Mouse (Mus musculus) cerebellum, adult 2 months (tissue): ENCODE measurements around the gene Max.

Source experiments
- CTCF ChIP-seq: fragments of 200-500 bp; IDR thresholded peaks from 2 replicates; pipeline ENCODE4 v1.5.1; 2011; ENCODE audit warnings: low read depth, mild to moderate bottlenecking, control low read depth, low read length, moderate library complexity, borderline replicate concordance; ENCODE audit not compliant: insufficient read depth
- POLR2A ChIP-seq: fragments of 200-500 bp; IDR thresholded peaks from 2 replicates; pipeline ENCODE4 v1.6.1; 2011; ENCODE audit warnings: low read length, control low read depth, borderline replicate concordance; ENCODE audit not compliant: insufficient read depth

GRCm38 (mm10) chr12:76916163-76916562, 45.8 kb downstream of the Max start:
- TF ChIP-seq CTCF (no peak), POLR2A (no peak)
